Mouse (Mus musculus) liver, embryonic 11.5 days (tissue): ENCODE measurements around the gene Nr1i3. TPM values are rescaled to one million over a fixed set of nuclear protein-coding genes. Genes with fewer than 3 reads are reported as not detected.

Source experiments
- ATAC-seq: fragments of 200-750 bp; cut with Nextera tagmentation; replicated peaks from 2 replicates; pipeline ENCODE4 v1.8.0; 2017; ENCODE audit warnings: moderate number of reproducible peaks, mild to moderate bottlenecking, moderate TSS enrichment, moderate library complexity; ENCODE audit not compliant: low FRiP score
- DNase-seq: peaks from one replicate; pipeline ENCODE4 v3.0.0-alpha.2; 2017; ENCODE audit warnings: low spot score
- H3K27ac ChIP-seq: fragments of 300-500 bp; sonication (generic); 2 replicates; pipeline ENCODE4 v1.5.1; 2014; ENCODE audit warnings: mild to moderate bottlenecking, low read depth, low read length, control low read depth
- H3K27me3 ChIP-seq: fragments of 300-500 bp; sonication (generic); replicated peaks from 2 replicates; pipeline ENCODE4 v1.6.1; 2014; ENCODE audit warnings: low read length, mixed read lengths; ENCODE audit not compliant: control insufficient read depth, insufficient read depth
- H3K36me3 ChIP-seq: fragments of 300-500 bp; sonication (generic); 2 replicates; pipeline ENCODE4 v1.6.1; 2014; ENCODE audit warnings: mild to moderate bottlenecking, low read length, moderate library complexity, mixed read lengths; ENCODE audit not compliant: control insufficient read depth, insufficient read depth
- H3K4me1 ChIP-seq: fragments of 300-500 bp; sonication (generic); replicated peaks from 2 replicates; pipeline ENCODE4 v1.6.1; 2014; ENCODE audit warnings: low read length, mixed read lengths; ENCODE audit not compliant: control insufficient read depth, insufficient read depth
- H3K4me2 ChIP-seq: fragments of 300-500 bp; sonication (generic); 2 replicates; pipeline ENCODE4 v1.6.1; 2014; ENCODE audit warnings: mild to moderate bottlenecking, control low read depth, moderate library complexity
- H3K4me3 ChIP-seq: fragments of 300-500 bp; sonication (generic); 2 replicates; pipeline ENCODE4 v1.5.1; 2014; ENCODE audit warnings: low read depth, low read length, control low read depth
- H3K9ac ChIP-seq: fragments of 300-500 bp; sonication (generic); 2 replicates; pipeline ENCODE4 v1.6.1; 2014; ENCODE audit warnings: low read depth, low read length, control low read depth
- H3K9me3 ChIP-seq: fragments of 300-500 bp; sonication (generic); 2 replicates; pipeline ENCODE4 v1.6.1; 2016; ENCODE audit warnings: low read length, inconsistent platforms, mixed read lengths; ENCODE audit not compliant: control insufficient read depth
- WGBS: fragments of 180-500 bp; shearing (Covaris S2); extraction: QIAGEN DNeasy Blood & Tissue Kit; methylation state at CpG from one replicate; pipeline ENCODE4 v1.1.7; 2014; 5-methylcytosine and 5-hydroxymethylcytosine counted together
- polyA plus RNA-seq: library from polyadenylated mRNA; unstranded; fragments of >200 nt; fragmentation: Nextera tagmentation; extraction: Ambion mirVana; gene quantifications from 2 replicates; pipeline ENCODE4 v1.2.1, GENCODE M21; 2014

Gene Nr1i3
- polyA plus RNA-seq, 1 experiment from 2014 or later, result 0.16 TPM

- H3K27me3 ChIP-seq, result no peaks in the 10 kb centered on the region; the same call in 1 of the 2 replicates
- no peaks in the 10 kb centered on the region for H3K4me1 ChIP-seq
- no peak overlapping the region for H3K4me2 ChIP-seq
- H3K9ac ChIP-seq, result no peak overlapping the region
- H3K4me3 ChIP-seq, result no peak overlapping the region
- 48% methylated on average over 11 of the region's 11 CpGs for WGBS
- H3K36me3 ChIP-seq, result no peaks in the 10 kb centered on the region
- ATAC-seq (no peak), DNase-seq (no peak)
- H3K9me3 ChIP-seq, result no peaks in the 10 kb centered on the region
- 0 out of 2 replicates have a peak overlapping the region, but pooled peaks have one; percentile 0 for H3K27ac ChIP-seq
Observed at GRCm38 (mm10) chr1:171203471-171204248, 10.1 kb upstream of the Nr1i3 start.

DNA sequence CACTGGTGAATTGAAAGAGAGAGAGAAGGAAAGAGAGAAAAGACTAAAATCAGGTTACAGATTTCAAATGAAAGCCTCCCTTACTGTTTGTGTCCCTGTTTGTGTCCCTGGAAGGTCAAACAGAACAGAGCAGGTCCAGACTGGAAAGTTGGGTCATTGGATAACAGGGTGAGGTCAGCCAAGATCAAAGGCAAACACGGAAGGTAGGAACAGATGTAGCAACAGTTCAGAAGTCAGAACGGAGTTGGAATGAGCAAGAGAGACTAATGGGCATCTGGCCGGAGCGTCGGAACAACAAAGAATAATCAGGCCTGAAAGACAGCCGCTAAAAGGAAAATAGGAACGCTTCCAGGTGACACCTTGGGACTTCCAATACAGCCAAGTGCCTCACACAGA, 9.5 kb upstream of the Nr1i3 start:
- Histone ChIP-seq H3K4me1 (0 out of 2 replicates have a peak, but pooled peaks cover 1% of the 10 kb centered on the region), H3K27ac (no peak overlapping the region), H3K9ac (no peak overlapping the region), H3K4me2 (no peak overlapping the region), H3K27me3 (no peaks in the 10 kb centered on the region; the same call in 1 of the 2 replicates), H3K36me3 (no peaks in the 10 kb centered on the region), H3K4me3 (no peak overlapping the region), H3K9me3 (no peaks in the 10 kb centered on the region)
- WGBS, result 57% methylated on average over 7 of the region's 7 CpGs
- DNase-seq (no peak), ATAC-seq (no peak; the same call in 1 of the 2 replicates)

DNA sequence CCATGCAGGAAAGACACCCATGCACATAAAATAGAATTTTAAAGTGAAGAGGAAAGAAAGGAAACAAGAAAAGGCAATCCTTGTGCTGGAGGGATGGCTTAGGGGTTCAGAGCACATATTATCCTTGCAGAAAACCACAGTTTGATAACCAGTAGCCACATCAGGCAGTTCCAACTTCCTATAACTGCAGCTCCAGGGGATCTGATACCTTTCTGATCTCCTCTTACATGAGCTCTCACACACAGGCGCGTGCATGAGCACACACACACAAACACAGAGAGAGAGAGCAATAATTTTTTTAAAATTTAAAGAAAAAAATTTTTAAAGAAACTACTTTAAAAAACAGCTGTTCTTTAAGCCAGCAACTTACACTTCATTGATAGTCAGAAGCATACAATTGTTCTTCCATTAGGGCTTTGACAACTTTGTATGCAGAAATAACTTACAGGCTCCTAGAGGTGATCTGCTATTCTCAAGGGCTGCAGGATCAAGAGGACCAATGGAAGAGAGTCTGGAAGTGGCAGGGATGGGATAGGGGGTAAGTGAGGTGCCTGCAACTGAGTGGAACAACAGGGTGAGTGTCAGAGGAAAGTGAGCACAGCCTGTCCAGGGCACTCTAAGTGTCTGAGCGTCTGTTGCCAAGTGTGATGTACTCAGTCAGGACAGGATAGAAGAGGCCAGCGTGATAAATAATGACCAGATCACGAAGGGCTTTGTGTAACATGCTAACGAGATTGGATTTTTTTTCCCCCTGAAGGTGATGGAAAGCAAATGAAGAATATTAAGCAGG, 7.9 kb upstream of the Nr1i3 start:
- no peaks in the 10 kb centered on the region for H3K36me3 ChIP-seq
- no peak overlapping the region for H3K4me3 ChIP-seq
- H3K4me2 ChIP-seq, result no peak overlapping the region
- no peak for DNase-seq
- no peak overlapping the region for H3K9ac ChIP-seq
- 58% methylated on average over 6 of the region's 6 CpGs for WGBS
- H3K9me3 ChIP-seq, result no peaks in the 10 kb centered on the region
- ATAC-seq, result no peak
- no peak overlapping the region for H3K27ac ChIP-seq
- no peaks in the 10 kb centered on the region; the same call in none of the 2 replicates for H3K27me3 ChIP-seq
- H3K4me1 ChIP-seq, result peaks cover 7% of the 10 kb centered on the region; the same call in 1 of the 2 replicates

DNA sequence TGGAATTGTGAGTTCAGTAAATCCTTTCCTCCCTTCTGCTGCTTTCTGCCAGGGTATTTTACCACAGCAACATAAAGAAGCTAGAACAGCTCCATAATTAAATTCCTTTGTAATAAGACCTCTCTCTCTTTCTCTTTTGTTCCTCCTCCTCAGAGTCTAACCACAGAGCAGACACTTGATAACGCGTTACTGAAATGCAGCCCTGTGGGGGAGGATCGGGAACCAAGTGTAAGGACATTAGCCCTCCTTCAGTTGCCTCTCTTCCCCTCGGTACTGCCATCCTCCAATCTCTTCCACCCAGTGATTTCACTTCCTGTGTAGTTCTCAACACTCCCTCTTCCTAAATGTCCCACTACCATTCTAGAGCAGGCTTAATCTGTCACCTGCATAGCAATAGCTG, 4.4 kb upstream of the Nr1i3 start:
- Histone ChIP-seq H3K27ac (no peak overlapping the region), H3K9me3 (no peaks in the 10 kb centered on the region), H3K27me3 (peaks cover 2% of the 10 kb centered on the region), H3K4me2 (no peak overlapping the region), H3K9ac (no peak overlapping the region), H3K36me3 (no peaks in the 10 kb centered on the region), H3K4me1 (peaks cover 7% of the 10 kb centered on the region; the same call in 1 of the 2 replicates), H3K4me3 (no peak overlapping the region)
- WGBS, result 21% methylated on average over 4 of the region's 4 CpGs
- DNase-seq (no peak), ATAC-seq (no peak)

DNA sequence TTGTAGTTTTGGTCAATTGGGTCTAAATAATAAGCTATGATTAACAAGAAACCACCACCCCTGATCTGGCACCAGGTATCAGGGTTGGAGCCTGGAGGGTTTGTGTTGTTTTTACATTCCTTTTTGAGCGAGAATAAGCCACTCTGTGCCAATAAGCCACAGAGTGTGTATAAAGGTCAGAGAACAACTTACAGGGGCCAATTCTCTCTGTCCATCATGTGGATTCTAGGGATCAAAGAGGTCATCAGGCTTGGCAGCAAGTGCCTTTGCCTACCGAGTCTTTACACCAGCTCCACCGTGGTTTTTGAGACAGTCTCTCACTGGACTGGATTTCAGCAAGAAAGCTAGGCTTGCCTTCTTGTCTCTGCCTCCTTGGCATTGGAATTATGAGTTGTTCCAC, 916 bp upstream of the Nr1i3 start:
- ATAC-seq, result no peak
- Histone ChIP-seq H3K36me3 (no peaks in the 10 kb centered on the region), H3K4me3 (no peak overlapping the region), H3K9me3 (no peaks in the 10 kb centered on the region), H3K4me2 (no peak overlapping the region), H3K4me1 (peaks cover 7% of the 10 kb centered on the region; the same call in 1 of the 2 replicates), H3K9ac (no peak overlapping the region), H3K27ac (no peak overlapping the region), H3K27me3 (peaks cover 2% of the 10 kb centered on the region; the same call in 1 of the 2 replicates)
- no peak for DNase-seq
- 51% methylated on average over 3 of the region's 3 CpGs for WGBS

DNA sequence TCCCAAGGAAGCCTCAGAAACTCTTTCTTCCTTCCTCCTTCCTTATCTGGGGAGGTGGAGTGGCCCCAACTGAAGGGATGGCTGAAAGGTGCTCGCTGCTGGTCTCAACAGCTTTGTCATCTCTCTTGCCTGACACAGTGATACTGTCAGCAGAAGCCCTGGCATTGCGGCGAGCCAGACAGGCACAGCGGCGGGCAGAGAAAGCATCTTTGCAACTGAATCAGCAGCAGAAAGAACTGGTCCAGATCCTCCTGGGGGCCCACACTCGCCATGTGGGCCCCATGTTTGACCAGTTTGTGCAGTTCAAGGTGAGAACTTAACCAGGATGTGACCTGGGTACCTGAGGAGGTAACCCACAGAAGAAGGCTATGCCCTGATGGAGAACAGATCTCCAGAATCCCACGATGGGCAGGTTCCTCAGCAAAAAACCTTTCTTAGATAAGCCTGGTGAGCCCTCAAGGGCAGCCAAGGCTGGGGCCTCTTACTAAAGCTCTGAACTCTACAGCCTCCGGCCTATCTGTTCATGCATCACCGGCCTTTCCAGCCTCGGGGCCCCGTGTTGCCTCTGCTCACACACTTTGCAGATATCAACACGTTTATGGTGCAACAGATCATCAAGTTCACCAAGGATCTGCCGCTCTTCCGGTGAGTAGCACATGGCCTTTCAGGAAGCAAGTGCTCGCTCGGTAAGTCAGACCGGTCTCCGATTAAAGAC, 2.6 kb downstream of the Nr1i3 start:
- Histone ChIP-seq H3K27ac (no peak overlapping the region), H3K9me3 (no peaks in the 10 kb centered on the region), H3K4me3 (no peak overlapping the region), H3K9ac (no peak overlapping the region), H3K4me1 (peaks cover 6% of the 10 kb centered on the region), H3K27me3 (0 out of 2 replicates have a peak, but pooled peaks cover 2% of the 10 kb centered on the region), H3K36me3 (no peaks in the 10 kb centered on the region), H3K4me2 (no peak overlapping the region)
- whole genome bisulfite sequencing, result 73% methylated on average over 18 of the region's 18 CpGs
- ATAC-seq (no peak), DNase-seq (no peak)

DNA sequence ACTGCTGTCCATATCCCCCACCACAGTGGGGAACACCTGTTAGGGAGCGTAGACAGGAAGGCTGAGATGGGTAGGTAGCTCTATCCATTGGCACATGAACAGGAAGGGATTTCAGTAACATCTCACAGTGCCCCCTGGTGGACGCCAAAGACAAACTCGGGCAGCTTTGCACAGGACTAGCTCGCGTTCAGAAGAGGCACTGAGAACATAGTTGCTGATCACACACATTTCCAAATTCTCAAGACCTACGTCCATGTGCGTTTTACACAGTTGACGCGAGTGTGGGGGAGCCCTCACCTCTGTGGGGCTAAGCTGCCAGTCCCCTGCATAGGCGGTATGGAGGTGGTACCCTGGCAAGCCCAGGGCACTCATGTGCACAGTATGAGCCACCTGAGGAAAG, 7.1 kb downstream of the Nr1i3 start:
- peaks cover 10% of the 10 kb centered on the region for H3K4me1 ChIP-seq
- H3K4me3 ChIP-seq, result peak overlapping the region; percentile 68
- H3K9ac ChIP-seq, result peak overlapping the region; percentile 68; the same call in 1 of the 2 replicates
- H3K27me3 ChIP-seq, result no peaks in the 10 kb centered on the region
- no peaks in the 10 kb centered on the region for H3K9me3 ChIP-seq
- peak overlapping the region; percentile 90 for H3K4me2 ChIP-seq
- H3K36me3 ChIP-seq, result no peaks in the 10 kb centered on the region
- DNase-seq, result peak; percentile 80
- ATAC-seq, result no peak; the same call in 1 of the 2 replicates
- H3K27ac ChIP-seq, result peak overlapping the region; percentile 28
- WGBS, result 12% methylated on average over 10 of the region's 10 CpGs
